Mouse (Mus musculus) forebrain, embryonic 14.5 days (tissue): Measurements from ENCODE around the gene Cacna2d2. TPM values are rescaled to one million over a fixed set of nuclear protein-coding genes. Genes with fewer than 3 reads are reported as not detected.

ENCODE experiments used
- ATAC-seq: fragments of 200-750 bp; cut with Nextera tagmentation; 2 replicates; pipeline ENCODE4 v1.8.0; 2017; ENCODE audit warnings: mild to moderate bottlenecking, moderate library complexity
- DNase-seq: peaks from one replicate; pipeline ENCODE4 v3.0.0-alpha.2; 2015; ENCODE audit warnings: low spot score
- H3K27ac ChIP-seq: fragments of 300-500 bp; sonication (generic); 2 replicates; pipeline ENCODE4 v1.5.1; 2014; ENCODE audit warnings: low read depth, mild to moderate bottlenecking, control low read depth, low read length, moderate library complexity
- H3K27me3 ChIP-seq: fragments of 300-500 bp; sonication (generic); replicated peaks from 2 replicates; pipeline ENCODE4 v1.6.1; 2014; ENCODE audit warnings: low read length, control low read depth, mixed read lengths; ENCODE audit not compliant: control insufficient read depth, insufficient read depth
- H3K36me3 ChIP-seq: fragments of 300-500 bp; sonication (generic); 2 replicates; pipeline ENCODE4 v1.6.1; 2014; ENCODE audit warnings: low read length, control low read depth; ENCODE audit not compliant: control insufficient read depth, insufficient read depth
- H3K4me1 ChIP-seq: fragments of 300-500 bp; sonication (generic); 2 replicates; pipeline ENCODE4 v1.6.1; 2014; ENCODE audit warnings: antibody characterized with exemption, low read length, control low read depth; ENCODE audit not compliant: control insufficient read depth, insufficient read depth
- H3K4me2 ChIP-seq: fragments of 300-500 bp; sonication (generic); 2 replicates; pipeline ENCODE4 v1.6.1; 2014; ENCODE audit warnings: mild to moderate bottlenecking, control low read depth, low read length
- H3K4me3 ChIP-seq: fragments of 300-500 bp; sonication (generic); 2 replicates; pipeline ENCODE4 v1.5.1; 2014; ENCODE audit warnings: low read depth, low read length, control low read depth
- H3K9ac ChIP-seq: fragments of 300-500 bp; sonication (generic); 2 replicates; pipeline ENCODE4 v1.6.1; 2014; ENCODE audit warnings: mild to moderate bottlenecking, low read length, control low read depth, moderate library complexity
- H3K9me3 ChIP-seq: fragments of 300-500 bp; sonication (generic); replicated peaks from 2 replicates; pipeline ENCODE4 v1.6.1; 2016; ENCODE audit warnings: low read length, control low read depth, mixed read lengths; ENCODE audit not compliant: control insufficient read depth
- WGBS: fragments of 180-500 bp; shearing (Covaris S2); extraction: QIAGEN DNeasy Blood & Tissue Kit; methylation state at CpG from one replicate; pipeline ENCODE4 v1.1.7; 2014; 5-methylcytosine and 5-hydroxymethylcytosine counted together
- polyA plus RNA-seq: library from polyadenylated mRNA; unstranded; fragments of >200 nt; fragmentation: Nextera tagmentation; extraction: Ambion mirVana; gene quantifications from 2 replicates; pipeline ENCODE4 v1.2.1, GENCODE M21; 2014

Cacna2d2 gene
- polyA plus RNA-seq, 1 experiment from 2014 or later, result 4.2 TPM

- Histone ChIP-seq H3K36me3 (no peaks in the 10 kb centered on the region), H3K9me3 (no peaks in the 10 kb centered on the region), H3K27ac (no peak overlapping the region), H3K4me3 (no peak overlapping the region), H3K4me1 (no peaks in the 10 kb centered on the region), H3K27me3 (no peaks in the 10 kb centered on the region; the same call in 1 of the 2 replicates), H3K4me2 (no peak overlapping the region), H3K9ac (no peak overlapping the region)
- no peak for DNase-seq
- ATAC-seq, result no peak
- 14% methylated on average over 4 of the region's 4 CpGs for WGBS
Observed at GRCm38 (mm10) chr9:107370106-107370463, 29.3 kb upstream of the Cacna2d2 start.

GRCm38 (mm10) chr9:107372441-107372840, 27.0 kb upstream of the Cacna2d2 start:
- Histone ChIP-seq H3K4me2 (no peak overlapping the region), H3K27ac (no peak overlapping the region), H3K27me3 (no peaks in the 10 kb centered on the region), H3K4me1 (0 out of 2 replicates have a peak, but pooled peaks cover 3% of the 10 kb centered on the region), H3K9me3 (no peaks in the 10 kb centered on the region), H3K36me3 (no peaks in the 10 kb centered on the region), H3K4me3 (no peak overlapping the region), H3K9ac (no peak overlapping the region)
- DNase-seq (no peak), ATAC-seq (no peak)
- WGBS, result 53% methylated on average over 4 of the region's 4 CpGs

- H3K4me2 ChIP-seq, result no peak overlapping the region
- peaks cover 16% of the 10 kb centered on the region for H3K27me3 ChIP-seq
- H3K9me3 ChIP-seq, result no peaks in the 10 kb centered on the region
- 6% methylated on average over 8 of the region's 8 CpGs for WGBS
- H3K36me3 ChIP-seq, result no peaks in the 10 kb centered on the region
- ATAC-seq (no peak), DNase-seq (no peak)
- no peak overlapping the region for H3K4me3 ChIP-seq
- H3K4me1 ChIP-seq, result peaks cover 10% of the 10 kb centered on the region; the same call in 1 of the 2 replicates
- H3K27ac ChIP-seq, result no peak overlapping the region
- no peak overlapping the region for H3K9ac ChIP-seq
Observed at GRCm38 (mm10) chr9:107374623-107375022, 24.8 kb upstream of the Cacna2d2 start.

GRCm38 (mm10) chr9:107375451-107375850, 24.0 kb upstream of the Cacna2d2 start:
- 28% methylated on average over 5 of the region's 5 CpGs for WGBS
- Histone ChIP-seq H3K4me2 (no peak overlapping the region), H3K36me3 (no peaks in the 10 kb centered on the region), H3K27ac (no peak overlapping the region), H3K9ac (no peak overlapping the region), H3K4me3 (no peak overlapping the region), H3K9me3 (no peaks in the 10 kb centered on the region), H3K27me3 (peaks cover 22% of the 10 kb centered on the region), H3K4me1 (peaks cover 10% of the 10 kb centered on the region; the same call in 1 of the 2 replicates)
- ATAC-seq (no peak), DNase-seq (no peak)

GRCm38 (mm10) chr9:107377961-107378512, 21.4 kb upstream of the Cacna2d2 start:
- peak overlapping the region; percentile 35 for H3K4me3 ChIP-seq
- no peaks in the 10 kb centered on the region for H3K9me3 ChIP-seq
- H3K4me2 ChIP-seq, result peak overlapping the region; percentile 72
- ATAC-seq, result peak; percentile 78
- peak overlapping the region; percentile 63 for H3K9ac ChIP-seq
- H3K27ac ChIP-seq, result peak overlapping the region; percentile 31; the same call in 1 of the 2 replicates
- H3K4me1 ChIP-seq, result peaks cover 10% of the 10 kb centered on the region; the same call in 1 of the 2 replicates
- no peaks in the 10 kb centered on the region for H3K36me3 ChIP-seq
- WGBS, result under 1% methylated on average over 35 of the region's 35 CpGs
- DNase-seq, result peak; percentile 62
- peaks cover 43% of the 10 kb centered on the region for H3K27me3 ChIP-seq

GRCm38 (mm10) chr9:107381723-107382122, 17.7 kb upstream of the Cacna2d2 start:
- Histone ChIP-seq H3K4me3 (no peak overlapping the region), H3K4me2 (no peak overlapping the region), H3K9ac (no peak overlapping the region), H3K9me3 (no peaks in the 10 kb centered on the region), H3K27me3 (peaks cover 52% of the 10 kb centered on the region), H3K27ac (no peak overlapping the region), H3K36me3 (no peaks in the 10 kb centered on the region), H3K4me1 (peaks cover 7% of the 10 kb centered on the region; the same call in 1 of the 2 replicates)
- WGBS, result 8% methylated on average over 8 of the region's 8 CpGs
- ATAC-seq (no peak), DNase-seq (no peak)

- no peaks in the 10 kb centered on the region for H3K4me1 ChIP-seq
- ATAC-seq (no peak), DNase-seq (no peak)
- no peak overlapping the region for H3K9ac ChIP-seq
- no peaks in the 10 kb centered on the region for H3K36me3 ChIP-seq
- no peak overlapping the region for H3K4me3 ChIP-seq
- no peak overlapping the region for H3K27ac ChIP-seq
- no peaks in the 10 kb centered on the region for H3K9me3 ChIP-seq
- WGBS, result 18% methylated on average over 3 of the region's 3 CpGs
- H3K4me2 ChIP-seq, result no peak overlapping the region
- H3K27me3 ChIP-seq, result peaks cover 38% of the 10 kb centered on the region
Observed at GRCm38 (mm10) chr9:107384396-107384795, 15.0 kb upstream of the Cacna2d2 start.

- ATAC-seq, result no peak
- 64% methylated on average over 3 of the region's 3 CpGs for WGBS
- H3K9me3 ChIP-seq, result no peaks in the 10 kb centered on the region
- no peak overlapping the region for H3K4me2 ChIP-seq
- H3K9ac ChIP-seq, result no peak overlapping the region
- H3K4me1 ChIP-seq, result no peaks in the 10 kb centered on the region
- H3K4me3 ChIP-seq, result no peak overlapping the region
- H3K36me3 ChIP-seq, result no peaks in the 10 kb centered on the region
- H3K27ac ChIP-seq, result no peak overlapping the region
- H3K27me3 ChIP-seq, result peaks cover 19% of the 10 kb centered on the region
- no peak for DNase-seq
Observed at GRCm38 (mm10) chr9:107386722-107387121, 12.7 kb upstream of the Cacna2d2 start.

- H3K9ac ChIP-seq, result no peak overlapping the region
- ATAC-seq (no peak), DNase-seq (no peak)
- H3K27ac ChIP-seq, result no peak overlapping the region
- no peak overlapping the region for H3K4me3 ChIP-seq
- no peaks in the 10 kb centered on the region for H3K4me1 ChIP-seq
- H3K4me2 ChIP-seq, result no peak overlapping the region
- 89% methylated on average over 3 of the region's 3 CpGs for WGBS
- H3K36me3 ChIP-seq, result no peaks in the 10 kb centered on the region
- no peaks in the 10 kb centered on the region for H3K9me3 ChIP-seq
- H3K27me3 ChIP-seq, result peaks cover 12% of the 10 kb centered on the region
Observed at GRCm38 (mm10) chr9:107387708-107388107, 11.7 kb upstream of the Cacna2d2 start.
